Mouse (Mus musculus) liver, embryonic 14.5 days (tissue): ENCODE measurements around the gene Arhgef12. TPM values are rescaled to one million over a fixed set of nuclear protein-coding genes. Genes with fewer than 3 reads are reported as not detected.

ENCODE experiments used
- ATAC-seq: fragments of 200-750 bp; cut with Nextera tagmentation; 2 replicates; pipeline ENCODE4 v1.8.0; 2017; ENCODE audit warnings: moderate number of reproducible peaks, mild to moderate bottlenecking, moderate library complexity; ENCODE audit not compliant: insufficient read depth
- DNase-seq, 3 experiments: peaks; one replicate each; pipeline ENCODE4 v3.0.0-alpha.2; 2012 to 2013; ENCODE audit warnings: low read depth in 3 of 3, low spot score in 3 of 3
- H3K27ac ChIP-seq: fragments of 300-500 bp; sonication (generic); 2 replicates; pipeline ENCODE4 v1.5.1; 2014; ENCODE audit warnings: moderate library complexity, mild to moderate bottlenecking, control low read depth, inconsistent platforms
- H3K27me3 ChIP-seq: fragments of 300-500 bp; sonication (generic); 2 replicates; pipeline ENCODE4 v1.6.1; 2014; ENCODE audit warnings: mild to moderate bottlenecking, low read length, moderate library complexity; ENCODE audit not compliant: control insufficient read depth, insufficient read depth
- H3K36me3 ChIP-seq: fragments of 300-500 bp; sonication (generic); replicated peaks from 2 replicates; pipeline ENCODE4 v1.6.1; 2014; ENCODE audit warnings: low read depth; ENCODE audit not compliant: control insufficient read depth, insufficient read depth
- H3K4me1 ChIP-seq, 2 experiments: fragments of 200-500 bp in 1 of 2; fragments of 300-500 bp in 1 of 2; sonication (generic) in 1 of 2; replicated peaks; 2 replicates each; pipeline ENCODE4 v1.6.1; 2012 to 2014; ENCODE audit warnings: antibody characterized with exemption in 1 of 2, inconsistent platforms in 1 of 2, low read length in 1 of 2; ENCODE audit not compliant: control insufficient read depth in 2 of 2, insufficient read depth in 2 of 2
- H3K4me2 ChIP-seq: fragments of 300-500 bp; sonication (generic); 2 replicates; pipeline ENCODE4 v1.6.1; 2014; ENCODE audit warnings: low read depth, mild to moderate bottlenecking, control low read depth, moderate library complexity
- H3K4me3 ChIP-seq, 2 experiments: fragments of 200-500 bp in 1 of 2; fragments of 300-500 bp in 1 of 2; sonication (generic) in 1 of 2; 2 replicates each; pipeline ENCODE4 v1.5.1; 2012 to 2014; ENCODE audit warnings: low read depth in 2 of 2, low read length in 2 of 2, mild to moderate bottlenecking in 2 of 2, control low read depth in 1 of 2, inconsistent platforms in 1 of 2, moderate library complexity in 1 of 2; ENCODE audit not compliant: insufficient read depth in 1 of 2
- H3K9ac ChIP-seq: fragments of 300-500 bp; sonication (generic); replicated peaks from 2 replicates; pipeline ENCODE4 v1.6.1; 2014; ENCODE audit warnings: mild to moderate bottlenecking, control low read depth, moderate library complexity
- H3K9me3 ChIP-seq: fragments of 300-500 bp; sonication (generic); 2 replicates; pipeline ENCODE4 v1.6.1; 2016; ENCODE audit warnings: low read length, mixed read lengths; ENCODE audit not compliant: control insufficient read depth
- CTCF ChIP-seq: IDR thresholded peaks from 2 replicates; pipeline ENCODE4 v1.5.1; 2016; ENCODE audit warnings: antibody characterized with exemption, low read depth, control low read depth
- EP300 ChIP-seq: IDR thresholded peaks from 2 replicates; pipeline ENCODE4 v1.6.1; 2016; ENCODE audit warnings: antibody characterized with exemption, low read depth
- WGBS: fragments of 180-500 bp; shearing (Covaris S2); extraction: QIAGEN DNeasy Blood & Tissue Kit; methylation state at CpG from one replicate; pipeline ENCODE4 v1.1.7; 2014; ENCODE audit not compliant: insufficient replicate concordance; 5-methylcytosine and 5-hydroxymethylcytosine counted together
- polyA plus RNA-seq, 2 experiments: library from polyadenylated mRNA; depleted of rRNA in 1 of 2; stranded (reverse) in 1 of 2; unstranded in 1 of 2; fragments of >200 nt; fragmentation: Nextera tagmentation in 1 of 2; extraction: Ambion mirVana in 1 of 2; gene quantifications; 2 replicates each; pipeline versions ENCODE4 v1.2.1 to v1.2.3; 2012 to 2014

Gene Arhgef12
- polyA plus RNA-seq, 2 experiments = 6.5 to 9.3 TPM

DNA sequence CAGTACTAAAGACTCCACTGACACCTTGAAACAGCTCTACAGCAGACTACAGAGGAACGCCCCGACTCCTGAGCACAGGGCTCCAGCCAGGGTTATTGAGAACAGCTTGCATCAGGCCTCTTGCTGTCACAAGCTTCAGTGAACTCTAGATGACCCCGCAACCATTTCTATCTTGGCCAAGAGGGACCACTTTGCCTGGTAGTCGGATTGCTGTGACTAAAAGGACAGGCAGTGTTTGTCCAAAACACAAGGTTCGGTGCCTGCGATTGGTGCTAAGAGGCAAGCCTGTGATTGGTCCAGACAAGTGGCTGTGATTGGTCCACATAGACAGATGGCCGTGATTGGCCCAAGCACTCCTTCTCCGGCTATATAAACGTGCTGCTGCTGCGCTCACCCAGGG lies 179.5 kb downstream of the Arhgef12 start:
- H3K4me2 ChIP-seq = no peak overlapping the region
- TF ChIP-seq CTCF = no peak
- no peak for TF ChIP-seq EP300
- H3K27me3 ChIP-seq = no peaks in the 10 kb centered on the region
- no peak for DNase-seq
- no peaks in the 10 kb centered on the region for H3K4me1 ChIP-seq
- H3K4me3 ChIP-seq = no peak overlapping the region
- WGBS = 58% methylated on average over 10 of the region's 10 CpGs
- no peaks in the 10 kb centered on the region for H3K9me3 ChIP-seq
- H3K9ac ChIP-seq = no peak overlapping the region
- H3K27ac ChIP-seq = no peak overlapping the region
- no peaks in the 10 kb centered on the region for H3K36me3 ChIP-seq
- no peak for ATAC-seq

- Histone ChIP-seq H3K36me3 (no peaks in the 10 kb centered on the region), H3K27me3 (no peaks in the 10 kb centered on the region), H3K4me3 (no peak overlapping the region), H3K4me2 (no peak overlapping the region), H3K4me1 (no peaks in the 10 kb centered on the region), H3K9me3 (no peaks in the 10 kb centered on the region), H3K27ac (no peak overlapping the region), H3K9ac (no peak overlapping the region)
- WGBS = 60% methylated on average over 6 of the region's 6 CpGs
- DNase-seq = no peak
- ATAC-seq = no peak
- TF ChIP-seq EP300 = no peak
- TF ChIP-seq CTCF = no peak
These were observed 180.5 kb downstream of the Arhgef12 start for GRCm38 (mm10) chr9:42926564-42926963.

GRCm38 (mm10) chr9:42921830-42922229 lies 185.2 kb downstream of the Arhgef12 start:
- 69% methylated on average over 4 of the region's 4 CpGs for WGBS
- Histone ChIP-seq H3K9me3 (no peaks in the 10 kb centered on the region), H3K9ac (no peak overlapping the region), H3K4me2 (no peak overlapping the region), H3K27ac (no peak overlapping the region), H3K27me3 (no peaks in the 10 kb centered on the region), H3K4me3 (no peak overlapping the region), H3K4me1 (no peaks in the 10 kb centered on the region), H3K36me3 (no peaks in the 10 kb centered on the region)
- no peak for TF ChIP-seq CTCF
- no peak for TF ChIP-seq EP300
- DNase-seq = no peak
- ATAC-seq = no peak

- H3K27me3 ChIP-seq = no peaks in the 10 kb centered on the region
- no peak overlapping the region for H3K27ac ChIP-seq
- no peak; the same call in 1 of the 2 replicates for TF ChIP-seq CTCF
- no peak for TF ChIP-seq EP300
- no peaks in the 10 kb centered on the region for H3K36me3 ChIP-seq
- no peaks in the 10 kb centered on the region for H3K9me3 ChIP-seq
- no peak overlapping the region for H3K4me2 ChIP-seq
- WGBS = 43% methylated on average over 7 of the region's 7 CpGs
- no peaks in the 10 kb centered on the region for H3K4me1 ChIP-seq
- no peak for ATAC-seq
- no peak overlapping the region for H3K9ac ChIP-seq
- DNase-seq = no peak
- H3K4me3 ChIP-seq = no peak overlapping the region
These were observed 186.8 kb downstream of the Arhgef12 start for GRCm38 (mm10) chr9:42920190-42920589.

- Histone ChIP-seq H3K9me3 (no peaks in the 10 kb centered on the region), H3K9ac (no peak overlapping the region), H3K4me2 (no peak overlapping the region), H3K4me1 (no peaks in the 10 kb centered on the region), H3K27ac (no peak overlapping the region), H3K4me3 (no peak overlapping the region), H3K27me3 (no peaks in the 10 kb centered on the region), H3K36me3 (no peaks in the 10 kb centered on the region)
- WGBS = 59% methylated on average over 7 of the region's 7 CpGs
- ATAC-seq (no peak), DNase-seq (no peak)
- no peak for TF ChIP-seq CTCF
- TF ChIP-seq EP300 = no peak
These were observed 189.1 kb downstream of the Arhgef12 start for GRCm38 (mm10) chr9:42917911-42918310.

Other genes starting within 250 kb of the Arhgef12 start
- gene Grik4, start 162.7 kb downstream of the Arhgef12 start, polyA plus RNA-seq (2012; rRNA removed) = 0.38 and 0.52 TPM in 2 replicates
- 0.19 and 0.20 TPM in 2 replicates for gene Grik4, start 162.7 kb downstream of the Arhgef12 start, polyA plus RNA-seq (2014; fragmentation: Nextera tagmentation; extraction: Ambion mirVana)
- gene Tmem136, start 9.3 kb upstream of the Arhgef12 start, polyA plus RNA-seq (2012; rRNA removed) = 0.94 and 0.97 TPM in 2 replicates
- 0.47 and 0.57 TPM in 2 replicates for gene Tmem136, start 9.3 kb upstream of the Arhgef12 start, polyA plus RNA-seq (2014; fragmentation: Nextera tagmentation; extraction: Ambion mirVana)
- gene Pou2f3, start 103.1 kb upstream of the Arhgef12 start, polyA plus RNA-seq (2012; rRNA removed) = not detected in 2 replicates
- not detected in 2 replicates for gene Pou2f3, start 103.1 kb upstream of the Arhgef12 start, polyA plus RNA-seq (2014; fragmentation: Nextera tagmentation; extraction: Ambion mirVana)
- gene Oaf, start 132.7 kb upstream of the Arhgef12 start, polyA plus RNA-seq (2012; rRNA removed) = 20.7 and 29.4 TPM in 2 replicates
- gene Oaf, start 132.7 kb upstream of the Arhgef12 start, polyA plus RNA-seq (2014; fragmentation: Nextera tagmentation; extraction: Ambion mirVana) = 37.1 and 42.6 TPM in 2 replicates
- gene Trim29, start 203.6 kb upstream of the Arhgef12 start, polyA plus RNA-seq (2012; rRNA removed) = 0.05 and 0.07 TPM in 2 replicates
- not detected in 2 replicates for gene Trim29, start 203.6 kb upstream of the Arhgef12 start, polyA plus RNA-seq (2014; fragmentation: Nextera tagmentation; extraction: Ambion mirVana)